Mouse (Mus musculus): ENCODE measurements around the gene Txnrd2.

The Txnrd2 gene

GRCm38 (mm10) chr16:18490281-18490680, 64.1 kb downstream of the Txnrd2 start:
- DNase-seq = no peak

- no peak for DNase-seq
Observed at GRCm38 (mm10) chr16:18490894-18491293, 64.7 kb downstream of the Txnrd2 start.

GRCm38 (mm10) chr16:18497865-18498515, 71.8 kb downstream of the Txnrd2 start:
- peak; percentile 53 to 72 for DNase-seq

DNA sequence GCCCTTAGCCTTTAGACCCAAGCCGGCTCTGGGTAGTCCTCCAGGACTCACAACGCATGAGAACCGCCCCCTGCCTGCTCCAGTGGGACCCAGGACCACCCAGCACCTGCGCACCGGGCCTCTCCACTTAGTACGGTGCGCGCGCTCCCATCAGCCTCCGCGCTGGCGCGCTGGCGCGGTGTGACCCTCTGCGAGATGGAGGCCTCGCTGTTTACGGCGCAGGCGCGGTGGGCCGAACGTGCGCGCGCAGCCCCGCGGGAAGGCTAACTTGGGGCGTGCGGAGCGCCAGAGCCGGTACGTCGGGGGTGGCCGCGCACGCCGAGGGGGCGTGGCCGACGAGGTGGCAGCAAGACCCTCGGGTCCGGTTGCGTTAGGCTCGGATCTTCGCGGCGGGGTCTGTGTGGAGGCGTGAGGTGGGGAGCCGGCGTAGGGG, 72.4 kb downstream of the Txnrd2 start, which contains the start of the genes Gnb1l and Rtl10:
Gnb1l (plus strand) TSS at position 156 of the 433 bp plus-strand sequence.
Rtl10 (plus strand) TSS at position 344 of the 433 bp plus-strand sequence.
- peak; percentile 98 to 99 for DNase-seq

- DNase-seq = no peak
Observed at GRCm38 (mm10) chr16:18498996-18499395, 72.8 kb downstream of the Txnrd2 start.

GRCm38 (mm10) chr16:18501531-18501930, 75.3 kb downstream of the Txnrd2 start:
- no peak for DNase-seq

- no peak for DNase-seq
Observed at GRCm38 (mm10) chr16:18503566-18504342, 77.6 kb downstream of the Txnrd2 start.

DNA sequence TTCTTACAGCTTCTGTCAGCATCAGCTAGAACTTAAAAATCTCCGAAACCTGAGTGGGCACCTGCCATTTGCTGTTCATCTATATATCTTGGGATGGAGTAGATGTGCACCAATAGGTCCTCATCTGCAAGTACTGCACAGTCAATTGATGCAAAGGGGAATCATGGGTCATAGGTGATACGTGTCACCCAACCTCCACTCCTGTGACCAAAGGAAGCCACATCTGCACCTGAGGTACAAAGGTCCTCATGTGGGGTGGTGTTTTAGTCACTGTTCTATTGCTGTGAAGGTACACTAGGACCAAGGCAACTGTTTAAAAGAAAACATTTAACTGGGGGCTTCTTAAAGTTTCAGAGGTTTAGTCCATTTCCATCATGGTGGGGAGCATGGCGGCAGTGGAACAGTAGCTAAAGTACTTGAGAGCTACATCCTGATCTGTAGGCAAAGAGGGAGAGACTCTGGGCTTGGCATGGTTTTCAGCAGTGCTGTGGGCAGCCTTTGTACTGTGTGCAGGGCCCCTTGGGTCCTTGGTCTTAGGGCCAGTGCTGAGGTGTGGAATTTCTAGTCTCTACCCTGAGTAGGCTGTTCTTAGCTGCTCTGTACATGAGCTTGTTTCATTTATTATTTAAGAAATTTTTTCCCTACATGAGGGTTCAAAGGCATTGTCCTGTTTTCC, 80.5 kb downstream of the Txnrd2 start:
- DNase-seq = no peak

GRCm38 (mm10) chr16:18507200-18507549, 81.0 kb downstream of the Txnrd2 start:
- DNase-seq = no peak

DNA sequence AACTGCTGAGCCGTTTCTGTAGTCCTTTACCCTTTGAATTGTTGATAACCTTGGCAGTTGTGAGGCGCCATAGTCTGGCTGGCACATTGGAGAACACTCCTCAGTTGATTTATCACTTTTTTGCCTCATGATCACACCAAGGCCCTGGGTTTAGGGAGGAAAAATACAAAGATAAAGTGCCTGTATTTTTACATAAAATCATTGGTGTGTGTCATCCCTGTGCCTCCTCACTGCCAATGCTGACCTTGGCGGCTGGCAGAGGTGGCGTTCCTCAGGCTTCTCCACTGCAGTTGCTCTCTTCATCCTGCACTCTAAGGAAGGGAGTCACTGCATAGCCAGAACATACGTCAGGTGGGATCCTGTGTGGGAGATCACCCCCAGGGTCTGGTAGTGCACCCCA, 85.6 kb downstream of the Txnrd2 start:
- no peak for DNase-seq

DNA sequence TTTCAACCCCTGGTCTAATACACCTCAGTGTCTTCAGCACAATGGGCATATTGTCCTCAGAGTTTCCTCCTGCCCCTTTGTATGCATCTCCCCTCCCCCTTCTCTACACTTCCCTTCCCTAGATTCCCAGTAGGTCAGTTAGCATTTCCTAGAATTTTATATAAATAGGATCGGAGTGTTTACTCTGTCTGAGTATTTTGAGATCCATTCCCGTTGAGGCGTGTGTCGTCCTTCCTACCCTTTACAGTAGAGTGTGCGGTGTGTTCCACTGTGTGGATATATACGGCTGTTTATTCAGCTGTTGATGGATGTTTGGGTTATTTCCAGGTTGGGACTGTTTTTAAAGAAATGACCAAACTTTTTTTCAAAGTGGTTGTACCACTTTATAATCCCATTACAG, 87.3 kb downstream of the Txnrd2 start:
- DNase-seq = no peak

DNA sequence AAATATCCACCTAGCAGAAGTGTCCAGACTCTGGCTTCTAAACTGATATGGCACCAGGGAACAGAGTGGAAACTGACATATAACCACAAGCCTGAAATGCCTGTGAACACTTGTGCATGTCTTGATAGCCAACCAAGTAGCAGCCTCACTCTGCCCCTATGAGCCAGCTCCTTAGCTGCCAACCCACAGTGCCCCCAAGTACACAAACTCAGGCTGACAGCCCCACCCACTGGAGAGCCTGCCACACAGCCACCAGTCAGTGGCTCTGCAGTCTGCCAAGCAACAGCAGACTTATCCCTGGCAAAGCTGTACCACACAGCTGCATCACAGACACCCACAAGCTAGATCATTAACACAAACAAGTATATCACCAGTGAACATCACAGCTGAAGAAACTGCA, 91.9 kb downstream of the Txnrd2 start:
- DNase-seq = peak; percentile 49 to 63

- peak in 1 of 2 experiments; percentile 33 for DNase-seq
Observed at GRCm38 (mm10) chr16:18523563-18524245, 97.5 kb downstream of the Txnrd2 start.

DNA sequence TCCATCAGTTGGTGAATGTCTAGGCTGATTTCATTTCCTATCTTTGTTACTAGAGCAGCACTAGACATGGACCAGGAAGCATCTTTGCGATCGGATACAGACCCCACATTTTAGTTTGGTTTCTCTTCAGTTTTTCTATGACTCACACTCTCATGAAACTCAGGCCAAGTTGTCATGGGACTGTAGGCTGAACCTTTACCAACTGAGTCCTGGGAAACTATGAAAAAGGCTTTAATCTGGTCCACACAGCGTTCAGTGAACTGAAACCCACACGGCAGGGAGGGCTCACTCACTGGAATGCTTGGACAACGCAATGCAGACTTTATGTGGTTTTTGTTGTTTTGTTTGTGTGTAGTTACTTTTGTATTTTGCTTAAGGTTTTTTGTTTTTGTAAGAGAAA, 102.5 kb downstream of the Txnrd2 start:
- no peak for DNase-seq

Measured in cerebellum, postnatal 10 days (tissue).